Mouse (Mus musculus) left cerebral cortex, postnatal 4 days (tissue): Measurements from ENCODE around the gene Cdh23. TPM values are rescaled to one million over a fixed set of nuclear protein-coding genes. Genes with fewer than 3 reads are reported as not detected.
A peak's percentile ranks its signal among the peaks of the same experiment; 100 is the strongest.

Source experiments
- DNase-seq: peaks from one replicate; pipeline ENCODE4 v3.0.0-alpha.2; 2022
- intact Hi-C: fragments of 180-260 bp; cut with DNase I; formaldehyde crosslinking; loops from one replicate; pipeline ENCODE4 v1.15.1; 2025
- total RNA-seq, 2 experiments: library from RNA; stranded (reverse); gene quantifications; 2 replicates each; pipeline ENCODE4 v1.2.3; 2021

Cdh23 gene
- total RNA-seq, 2 experiments from 2014 or later: 1.3 to 1.8 TPM

DNA sequence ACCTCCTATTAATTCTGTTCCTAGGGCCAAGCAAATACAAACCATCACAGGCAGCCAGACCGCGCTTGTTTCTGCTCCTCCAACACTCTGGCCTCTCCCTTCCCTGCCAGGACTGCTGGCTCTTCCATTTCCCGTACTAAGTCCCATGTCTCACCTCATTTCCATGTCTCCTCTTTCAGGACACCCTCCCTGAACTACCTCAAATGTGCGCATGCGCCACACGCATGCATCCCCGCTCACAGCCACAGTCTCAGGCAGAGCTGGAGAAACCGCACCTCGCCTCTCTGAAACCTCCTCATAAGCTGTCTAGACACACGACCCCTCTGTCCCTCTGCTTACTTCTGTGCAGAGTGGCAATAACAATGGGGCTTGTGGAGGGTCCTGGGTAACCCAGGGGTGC lies 43.2 kb downstream of the Cdh23 start:
- intact Hi-C loops: no loop called here
- no peak for DNase-seq

DNA sequence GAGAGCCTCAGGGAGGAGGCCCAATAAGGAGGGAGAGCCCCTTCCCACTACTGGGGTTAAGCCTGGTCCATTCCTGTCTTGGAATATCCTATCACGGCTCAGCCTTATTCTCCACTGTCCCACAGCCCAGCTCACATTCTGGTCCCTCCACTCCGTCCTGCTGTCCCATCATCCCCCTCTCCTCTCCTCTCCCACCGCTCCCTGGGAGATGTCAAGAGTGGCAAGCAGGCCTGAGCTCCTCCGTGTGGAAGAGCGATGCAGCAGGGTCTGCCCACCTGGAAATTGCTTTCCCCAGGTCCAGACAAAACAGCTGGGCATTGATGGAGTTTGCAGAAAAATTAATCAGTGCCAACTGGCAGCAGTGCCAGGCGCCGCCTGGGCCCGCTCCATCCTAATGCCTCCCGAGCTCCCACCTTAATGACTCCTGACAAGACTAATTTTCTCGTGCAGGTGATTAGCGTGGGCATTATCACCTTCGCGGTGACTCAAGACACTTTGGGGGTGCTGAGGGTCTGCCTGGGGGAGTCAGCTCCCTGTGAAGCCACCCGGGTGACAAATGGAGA lies 52.1 kb downstream of the Cdh23 start:
- intact Hi-C loops: no loop called here
- peak; percentile 13 for DNase-seq

DNA sequence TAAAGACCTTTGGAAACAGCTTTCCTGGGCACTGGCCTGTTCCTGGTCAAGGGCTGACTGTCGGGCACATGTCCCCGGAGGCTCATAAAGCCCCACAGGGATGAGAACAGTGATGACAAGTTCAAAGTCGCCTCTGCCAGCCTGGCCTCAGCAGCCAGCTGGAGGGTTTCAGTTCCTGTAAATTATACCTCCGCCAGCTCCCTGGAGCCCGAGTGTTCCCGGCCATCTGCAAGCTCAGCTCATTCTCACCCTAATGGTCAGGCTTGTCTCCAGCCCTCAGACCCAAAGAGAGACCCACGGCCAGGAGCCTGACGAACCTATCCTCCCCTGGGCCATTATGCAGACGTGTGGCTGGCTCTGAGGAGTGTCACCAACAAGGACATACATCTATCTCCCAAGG lies 57.0 kb downstream of the Cdh23 start:
- intact Hi-C loops: no loop called here
- no peak for DNase-seq

DNA sequence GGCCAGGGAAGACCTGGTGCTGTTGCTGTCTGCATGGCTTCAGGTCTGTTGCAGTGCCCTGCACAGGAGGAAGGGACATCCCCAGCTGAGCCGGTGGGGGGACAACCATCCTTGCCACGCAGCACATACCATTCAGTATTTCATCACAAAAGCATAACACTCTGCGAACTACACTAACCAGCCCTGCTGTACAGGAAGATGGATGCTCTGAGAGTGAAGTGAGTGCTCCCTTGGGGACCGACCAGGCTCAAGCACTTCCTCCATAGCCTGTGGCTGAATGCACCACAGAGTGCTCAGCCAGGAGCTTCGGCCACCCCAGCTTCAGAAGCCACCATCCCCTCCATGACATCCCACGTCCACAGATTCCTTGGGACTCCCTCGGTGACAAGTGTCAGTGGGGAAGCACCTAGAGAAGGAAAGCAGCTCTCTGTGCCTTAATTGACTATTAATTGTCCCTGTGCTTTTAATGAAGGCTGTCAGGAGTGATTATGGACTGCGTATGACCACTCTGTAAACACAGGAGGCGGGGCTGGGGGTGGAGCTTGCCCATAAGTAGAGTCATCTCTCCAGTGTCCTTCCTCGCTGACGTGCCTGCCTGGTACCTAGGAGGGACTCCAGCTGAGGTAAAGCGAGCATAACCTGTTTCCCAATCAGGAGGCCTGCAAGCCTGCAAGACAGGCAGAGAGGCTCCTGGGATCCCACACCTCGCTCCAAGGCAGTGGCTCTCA lies 60.6 kb downstream of the Cdh23 start:
- intact Hi-C loops: no loop called here
- DNase-seq: no peak

DNA sequence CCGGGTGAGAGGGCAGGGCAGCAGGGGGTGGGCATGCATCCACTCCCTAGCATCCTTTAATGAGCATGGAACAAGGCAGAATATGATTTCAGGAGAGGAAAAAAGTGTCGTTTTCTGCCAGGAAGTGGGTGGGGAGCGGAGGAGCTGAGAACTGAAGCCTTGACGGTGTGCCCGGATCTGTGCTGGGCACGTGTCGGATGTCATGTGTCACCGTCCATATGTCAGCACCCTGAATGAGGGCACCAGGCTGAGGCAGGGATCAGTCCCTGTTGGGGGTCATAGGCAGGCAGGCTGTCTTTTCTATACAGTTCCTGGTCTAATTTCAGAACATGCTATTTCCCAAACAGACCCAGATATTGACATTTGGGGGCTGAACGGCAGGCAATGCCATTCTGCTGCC lies 61.9 kb downstream of the Cdh23 start:
- intact Hi-C loops: no loop called here
- DNase-seq: peak; percentile 18

DNA sequence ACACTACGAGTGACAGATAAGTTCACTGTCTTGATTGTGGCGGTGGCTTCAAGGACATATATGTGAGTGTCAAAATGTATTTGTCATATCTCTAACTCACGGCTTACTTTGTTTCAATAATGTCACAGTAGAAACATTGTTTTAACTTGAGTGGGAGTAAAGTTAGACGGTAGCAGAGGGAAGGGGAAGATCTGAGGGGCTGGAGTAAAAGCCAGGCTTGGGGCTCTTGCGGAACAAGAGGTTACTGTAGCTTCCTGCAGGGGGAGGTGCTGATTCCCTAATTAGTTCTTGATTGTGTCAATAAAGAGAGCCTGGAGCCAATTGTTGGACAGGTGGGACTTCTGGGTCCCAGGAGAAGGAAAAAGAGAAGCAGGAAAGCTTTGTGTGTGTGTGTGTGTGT lies 70.2 kb downstream of the Cdh23 start:
- intact Hi-C loops: no loop called here
- DNase-seq: no peak

DNA sequence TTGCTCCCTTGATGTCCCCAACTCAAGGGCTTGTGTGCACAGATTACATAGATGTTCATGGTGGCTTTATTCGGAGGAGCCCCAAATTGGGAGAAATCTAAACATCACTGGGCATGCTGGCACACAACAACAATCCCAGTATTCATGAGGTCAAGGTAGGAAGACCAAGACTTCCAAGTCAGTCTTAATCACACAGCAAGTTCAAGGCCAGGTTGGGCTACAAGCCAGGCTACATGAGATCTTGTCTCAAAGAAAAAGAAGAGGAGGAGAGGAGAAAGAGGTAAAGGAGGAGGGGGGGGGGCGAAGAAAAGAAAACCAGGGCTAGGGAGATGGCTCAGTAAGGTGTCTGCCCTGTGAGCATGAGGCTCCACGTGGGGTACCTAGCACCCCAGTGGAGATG lies 70.8 kb downstream of the Cdh23 start:
- intact Hi-C loops: no loop called here
- DNase-seq: no peak

DNA sequence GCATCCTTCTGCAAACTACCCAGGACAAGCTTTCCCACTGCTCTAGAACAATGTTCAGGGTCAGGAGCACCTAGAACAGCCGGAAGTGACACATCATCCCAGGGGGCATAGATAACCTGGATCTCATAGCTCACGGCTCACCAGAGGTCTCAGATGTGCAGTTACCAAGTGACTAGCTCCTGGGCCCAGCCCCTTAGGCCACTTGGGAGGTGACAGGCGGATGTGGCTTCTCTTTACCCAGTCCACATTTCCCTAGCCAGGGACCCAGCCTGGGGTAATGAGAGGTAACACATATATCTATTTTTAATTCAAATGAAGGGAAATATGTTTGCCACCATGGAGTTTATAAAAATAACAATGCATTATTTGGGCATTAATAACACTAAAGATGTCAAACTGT lies 71.3 kb downstream of the Cdh23 start:
- intact Hi-C loops: no loop called here
- DNase-seq: no peak

DNA sequence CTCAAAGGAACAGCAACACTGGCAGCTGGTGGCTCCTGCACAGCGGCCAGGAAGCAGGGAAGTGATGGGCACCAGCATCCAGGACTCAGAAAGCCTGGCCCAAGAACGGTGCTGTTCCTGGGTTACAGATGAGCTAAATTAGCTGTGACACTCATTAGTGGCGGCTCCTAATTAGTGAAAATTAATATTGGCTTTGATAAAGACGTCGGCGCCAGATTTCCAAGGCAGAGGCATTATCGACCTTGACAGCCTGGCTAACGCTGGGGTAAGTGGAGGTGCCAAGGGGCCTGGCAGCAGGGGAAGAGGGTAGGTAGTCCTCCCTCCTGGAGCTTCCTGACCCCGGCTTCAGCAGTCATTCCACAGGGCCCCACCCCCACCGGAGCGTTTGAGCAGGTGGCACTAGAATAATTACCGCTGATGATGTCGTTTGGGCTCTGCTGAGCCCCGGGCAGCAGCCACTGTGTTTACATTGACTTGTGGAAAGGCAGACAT lies 72.0 kb downstream of the Cdh23 start:
- peak; percentile 71 for DNase-seq
- intact Hi-C loops: no loop called here

DNA sequence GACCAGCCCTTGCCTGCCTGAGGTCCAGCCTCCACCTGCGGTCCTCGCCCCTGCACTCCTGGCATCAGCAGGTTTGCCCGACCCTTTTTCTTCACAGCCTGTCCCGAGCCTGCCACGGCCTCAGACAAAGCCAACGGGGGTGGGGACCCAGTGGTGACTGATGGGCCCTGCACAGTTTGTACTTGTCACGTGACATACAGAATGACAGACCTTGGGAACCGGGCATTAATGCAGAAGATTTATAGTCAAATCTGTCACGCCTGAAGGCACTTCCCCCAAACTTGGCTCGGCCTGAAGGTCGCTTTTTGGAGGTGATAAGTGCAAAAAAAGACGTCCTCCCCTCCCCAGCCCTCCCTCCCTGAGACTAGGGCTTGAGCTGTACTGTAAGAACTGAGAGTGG lies 73.5 kb downstream of the Cdh23 start:
- intact Hi-C loops: no loop called here

DNA sequence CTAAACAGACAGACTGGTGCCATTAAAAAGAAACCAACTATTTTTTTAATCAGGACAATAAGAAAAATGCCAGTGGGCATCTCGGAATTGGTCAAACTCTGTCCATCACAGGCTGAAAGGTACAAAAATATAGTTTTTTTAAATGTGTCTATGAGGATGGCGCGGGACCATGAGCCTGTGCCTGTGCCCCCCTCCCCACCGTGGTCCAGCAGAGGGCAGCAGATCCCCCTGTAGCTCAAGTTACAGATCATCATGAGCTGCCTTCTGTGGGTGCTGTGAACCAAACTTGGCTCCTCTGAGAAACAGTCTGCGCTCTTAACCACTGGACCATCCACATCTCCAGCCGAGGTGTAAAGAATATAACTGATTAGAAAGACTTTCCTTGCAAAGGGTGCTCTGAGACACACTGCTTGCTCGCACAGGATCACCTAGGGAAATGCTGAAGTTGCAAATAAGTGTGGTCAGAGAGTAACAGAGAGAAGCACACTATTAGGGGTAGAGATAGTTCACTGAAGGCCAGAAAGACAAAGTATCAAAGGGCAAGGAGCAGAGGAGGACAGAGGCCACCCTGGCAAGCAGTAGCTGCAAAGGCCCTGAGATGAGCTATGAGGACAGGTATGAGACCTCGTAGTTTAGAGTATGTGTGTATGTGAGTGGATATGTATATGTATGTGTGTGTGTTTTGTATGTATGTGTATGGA lies 74.7 kb downstream of the Cdh23 start:
- no peak for DNase-seq
- intact Hi-C loops: no loop called here

More for the DNA sequence above, 73.5 kb downstream of the Cdh23 start:
- no peak for DNase-seq

DNA sequence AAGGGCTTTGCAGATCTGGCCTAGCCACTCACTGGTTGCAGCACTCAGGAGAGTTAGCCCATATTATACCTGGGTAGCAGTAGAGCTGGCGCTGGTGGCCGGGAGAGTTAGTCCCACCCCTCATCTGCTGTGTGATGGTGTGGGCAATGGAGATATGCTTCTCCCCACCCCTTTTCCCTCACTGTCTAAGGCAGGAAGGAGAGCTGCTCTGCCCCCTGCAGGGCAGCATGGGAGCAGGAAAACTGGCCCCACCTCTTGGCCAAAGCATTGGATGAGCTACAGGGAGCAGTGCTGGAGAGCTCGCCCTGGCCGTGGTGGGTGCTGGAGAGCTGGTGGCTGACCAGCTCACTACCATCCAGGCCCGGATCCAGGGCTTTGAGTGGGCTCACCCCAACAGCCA lies 80.4 kb downstream of the Cdh23 start:
- intact Hi-C loops: no loop called here
- DNase-seq: no peak

DNA sequence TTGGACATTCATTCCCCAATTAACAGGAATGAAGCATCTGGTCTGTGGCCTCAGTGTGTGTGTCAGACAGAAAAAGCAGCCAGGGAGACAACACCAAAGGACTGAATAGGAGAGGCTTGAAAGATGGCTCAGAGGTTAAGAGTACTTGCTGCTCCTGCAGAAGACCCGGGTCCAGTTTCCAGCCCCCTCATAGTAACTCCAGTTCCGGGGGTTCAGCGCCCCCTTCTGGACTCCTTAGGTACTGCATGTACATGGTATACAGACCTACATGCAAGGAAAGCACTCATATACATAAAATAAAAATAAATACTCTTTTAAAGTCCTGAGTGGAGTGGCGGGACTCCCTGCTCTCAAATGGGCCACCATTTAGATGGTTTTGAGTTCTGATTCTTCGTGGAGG lies 83.4 kb downstream of the Cdh23 start:
- DNase-seq: no peak
- intact Hi-C loops: no loop called here

DNA sequence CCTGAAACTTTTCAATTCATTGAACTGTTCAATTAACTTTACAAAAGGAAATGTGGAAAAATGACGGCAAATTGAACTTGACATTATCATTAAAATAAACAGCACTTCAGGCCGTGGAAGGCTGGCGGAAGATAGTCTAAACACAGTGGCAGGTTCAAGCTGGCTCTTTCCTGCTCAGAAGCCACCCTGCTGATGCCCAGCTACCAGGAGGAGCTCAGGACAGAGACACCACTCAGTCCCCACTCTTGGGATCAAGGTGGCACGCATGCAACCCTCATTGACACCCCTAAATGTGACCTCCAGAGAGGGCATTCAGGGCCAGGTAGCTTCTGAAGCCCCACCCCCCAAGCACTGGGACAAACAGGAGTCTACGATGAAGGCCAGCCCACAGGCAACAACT lies 89.1 kb downstream of the Cdh23 start:
- no peak for DNase-seq
- intact Hi-C loops: no loop called here

DNA sequence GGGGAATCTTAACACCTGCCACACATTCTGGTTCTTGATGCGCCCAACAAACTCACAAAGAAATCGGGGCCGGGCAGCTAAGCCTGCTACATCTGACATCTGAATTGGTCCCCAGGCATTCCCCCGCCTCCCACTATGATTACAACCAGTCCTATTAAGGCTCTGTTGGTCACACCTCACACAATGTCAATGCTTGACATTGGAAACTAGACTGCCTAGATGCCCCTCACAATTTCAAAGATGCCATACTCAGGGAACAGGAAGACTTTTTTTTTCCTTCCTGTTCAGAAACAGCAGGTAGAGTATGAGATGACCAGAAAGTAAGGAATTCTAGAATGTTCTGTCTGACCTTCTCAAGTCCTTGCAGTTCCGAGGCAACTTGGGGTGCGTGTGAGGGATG lies 89.6 kb downstream of the Cdh23 start:
- no peak for DNase-seq
- intact Hi-C loops: no loop called here

DNA sequence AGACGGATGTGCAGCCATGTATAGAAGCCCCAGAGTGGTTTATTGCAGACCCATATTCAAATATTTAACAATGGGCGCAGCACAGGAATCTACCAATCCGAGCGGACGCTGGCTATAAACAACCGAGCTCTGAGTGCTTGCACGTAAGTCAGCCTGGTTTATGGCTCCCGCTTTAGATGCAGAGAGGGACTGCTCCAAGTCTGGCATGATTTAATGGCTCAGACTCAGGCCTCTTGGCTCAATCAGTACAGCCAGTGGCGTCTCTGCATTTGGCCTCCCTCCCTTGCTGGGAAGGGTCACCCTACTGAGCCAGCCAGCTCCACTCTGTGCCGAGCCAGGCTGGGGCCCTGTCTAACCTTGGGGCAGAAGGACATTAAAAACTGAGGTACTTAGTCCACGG lies 94.1 kb downstream of the Cdh23 start:
- intact Hi-C loops: no loop called here
- peak; percentile 24 for DNase-seq

DNA sequence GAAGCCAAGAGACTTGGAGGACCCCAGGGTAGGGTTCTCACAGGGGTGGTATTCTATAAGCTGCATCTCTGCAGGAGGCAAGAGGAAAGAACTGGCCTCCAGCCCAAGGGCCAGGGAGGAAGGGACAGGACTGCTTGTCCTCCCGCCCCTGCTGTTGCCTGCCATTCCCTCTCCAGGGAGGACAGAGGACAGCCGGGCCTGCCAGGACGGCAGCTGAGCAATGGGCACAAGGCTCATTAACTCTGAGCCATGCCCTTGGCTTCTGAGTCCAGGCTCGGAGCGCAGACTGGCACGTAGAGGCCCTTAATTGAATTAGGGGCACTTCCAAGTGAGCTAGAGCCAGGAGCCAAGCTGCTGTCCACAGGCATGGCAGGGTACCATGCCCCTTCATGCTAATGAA lies 101.1 kb downstream of the Cdh23 start:
- DNase-seq: peak; percentile 90
- intact Hi-C loops: no loop called here

DNA sequence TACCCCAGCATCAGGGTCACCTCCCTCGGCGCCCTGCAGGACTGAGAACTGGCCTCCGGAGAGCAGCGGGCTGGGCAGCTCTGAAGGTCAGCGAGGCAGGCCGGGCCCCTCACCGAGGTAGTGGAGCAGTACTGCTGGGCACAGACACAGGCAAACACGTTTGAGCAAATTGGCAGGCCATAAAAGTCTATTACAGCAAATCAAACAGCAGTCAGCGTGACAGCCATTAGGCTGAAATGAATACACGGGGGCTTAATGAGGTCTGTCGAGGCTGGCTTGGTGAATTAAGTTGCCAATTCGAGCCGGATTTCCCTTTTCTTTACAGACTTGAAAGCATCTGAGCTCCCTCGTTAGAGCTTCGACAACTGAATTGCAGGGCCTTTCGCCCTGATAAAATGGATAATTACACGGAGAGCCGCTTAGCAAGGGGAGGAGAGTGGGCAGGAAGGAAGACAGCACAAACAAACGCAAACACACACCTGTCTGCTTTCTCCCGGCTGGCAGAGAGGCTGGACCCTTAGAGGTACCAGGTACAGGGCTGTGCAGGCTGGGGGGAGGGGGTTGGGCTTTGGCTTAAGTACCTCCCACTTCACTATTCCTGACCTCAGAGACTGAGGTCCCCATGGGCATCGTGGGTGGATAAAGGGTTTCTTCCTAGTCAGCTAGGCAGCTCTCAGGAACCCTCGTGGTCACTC lies 103.3 kb downstream of the Cdh23 start:
- no peak for DNase-seq

DNA sequence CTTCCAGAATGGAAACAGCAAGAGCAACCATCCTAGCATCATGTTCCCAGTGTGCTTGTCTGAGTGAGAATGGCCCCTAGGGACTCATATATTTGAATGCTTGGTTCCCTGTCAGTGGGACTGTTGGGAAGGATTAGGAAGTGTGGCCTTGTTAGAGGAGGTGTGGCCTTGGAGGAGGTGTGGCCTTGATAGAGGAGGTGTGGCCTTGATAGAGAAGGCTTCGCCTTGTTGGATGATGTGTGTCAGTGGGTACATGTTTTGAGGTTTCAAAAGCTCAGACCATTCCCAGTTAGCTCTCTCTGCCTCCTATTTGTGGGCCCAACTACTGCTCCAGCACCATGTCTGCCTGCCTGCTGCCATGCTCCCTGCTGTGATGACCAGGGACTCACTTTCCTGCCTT lies 105.0 kb downstream of the Cdh23 start:
- no peak for DNase-seq
- intact Hi-C loops: no loop called here

More for the DNA sequence above, 103.3 kb downstream of the Cdh23 start:
- intact Hi-C loops: no loop called here

DNA sequence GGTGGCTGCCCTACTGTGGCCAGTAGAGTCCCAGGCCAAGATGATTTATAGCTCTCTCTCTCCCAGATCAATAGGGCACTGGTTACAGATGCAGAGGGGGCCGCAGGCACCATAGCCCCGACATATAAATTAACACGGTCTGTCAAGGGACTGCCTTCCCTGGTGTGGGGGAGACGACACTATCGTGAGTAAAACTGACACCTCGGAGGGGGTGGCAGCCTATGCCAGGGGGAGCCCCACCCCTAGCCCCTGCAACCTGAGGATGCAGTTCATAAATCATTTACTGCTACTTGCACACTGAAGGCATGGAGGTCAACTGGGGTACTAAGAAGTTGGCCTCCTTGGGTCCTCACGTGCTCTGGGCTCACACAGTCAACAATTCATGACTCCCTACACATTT lies 106.0 kb downstream of the Cdh23 start:
- intact Hi-C loops: no loop called here
- no peak for DNase-seq

DNA sequence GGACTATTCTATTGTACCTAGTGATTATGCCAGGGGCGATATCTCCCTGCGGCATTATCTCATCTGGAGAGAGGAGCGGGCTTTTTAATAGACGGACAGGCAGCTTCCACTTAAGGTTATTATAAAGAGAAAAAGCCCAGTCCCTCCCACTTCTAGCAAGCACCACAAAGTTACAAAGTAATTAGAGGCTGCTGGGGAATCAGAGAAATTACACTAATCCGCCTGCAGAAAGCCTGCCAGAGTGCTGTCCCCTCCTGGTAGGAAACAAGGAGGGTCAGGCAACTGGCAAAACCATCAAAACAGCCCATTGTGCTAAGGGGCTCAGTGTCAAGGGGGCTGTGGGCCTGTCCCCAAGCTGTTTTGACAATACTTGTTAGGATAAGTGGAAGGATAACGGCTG lies 110.6 kb downstream of the Cdh23 start:
- DNase-seq: no peak
- intact Hi-C loops: no loop called here

DNA sequence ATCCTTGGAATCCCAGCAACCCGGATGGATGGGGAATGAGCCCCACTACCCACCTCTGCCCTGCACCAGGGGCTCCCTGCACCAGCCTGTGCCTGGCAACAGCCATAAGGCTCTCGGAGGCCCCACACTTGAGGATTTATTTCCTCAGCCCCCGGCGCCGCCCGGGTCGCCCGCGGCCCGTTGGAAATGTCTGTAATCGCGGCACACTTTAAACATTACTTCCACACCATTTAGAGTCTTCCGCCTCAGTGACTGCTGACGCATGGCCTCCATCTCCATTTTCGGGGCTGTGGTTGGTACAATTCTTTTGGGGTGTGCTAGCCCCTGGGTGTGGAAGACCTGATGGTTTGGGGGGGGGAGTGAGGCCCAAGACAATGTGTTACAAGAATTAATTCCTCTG lies 113.3 kb downstream of the Cdh23 start:
- DNase-seq: no peak
- intact Hi-C loops: no loop called here
